Mouse (Mus musculus) hindbrain, embryonic 12.5 days (tissue): ENCODE data around the gene Lgr4. TPM values are rescaled to one million over a fixed set of nuclear protein-coding genes. Genes with fewer than 3 reads are reported as not detected.

Experiments used
- ATAC-seq: fragments of 200-750 bp; cut with Nextera tagmentation; 2 replicates; pipeline ENCODE4 v1.8.0; 2017; ENCODE audit warnings: moderate TSS enrichment; ENCODE audit not compliant: low FRiP score
- H3K27ac ChIP-seq: fragments of 300-500 bp; sonication (generic); 2 replicates; pipeline ENCODE4 v1.5.1; 2016; ENCODE audit warnings: mild to moderate bottlenecking
- H3K27me3 ChIP-seq: fragments of 300-500 bp; sonication (generic); 2 replicates; pipeline ENCODE4 v1.6.1; 2016; ENCODE audit warnings: mild to moderate bottlenecking
- H3K36me3 ChIP-seq: fragments of 300-500 bp; sonication (generic); 2 replicates; pipeline ENCODE4 v1.6.1; 2016; ENCODE audit warnings: mild to moderate bottlenecking
- H3K4me1 ChIP-seq: fragments of 300-500 bp; sonication (generic); 2 replicates; pipeline ENCODE4 v1.6.1; 2016
- H3K4me2 ChIP-seq: fragments of 300-500 bp; sonication (generic); replicated peaks from 2 replicates; pipeline ENCODE4 v1.6.1; 2016; ENCODE audit warnings: mild to moderate bottlenecking
- H3K4me3 ChIP-seq: fragments of 300-500 bp; sonication (generic); 2 replicates; pipeline ENCODE4 v1.5.1; 2016; ENCODE audit warnings: mild to moderate bottlenecking
- H3K9ac ChIP-seq: fragments of 300-500 bp; sonication (generic); 2 replicates; pipeline ENCODE4 v1.6.1; 2016; ENCODE audit warnings: mild to moderate bottlenecking, moderate library complexity
- H3K9me3 ChIP-seq: fragments of 300-500 bp; sonication (generic); replicated peaks from 2 replicates; pipeline ENCODE4 v1.6.1; 2016; ENCODE audit warnings: mild to moderate bottlenecking
- WGBS: fragments of 180-500 bp; shearing (Covaris S2); methylation state at CpG from one replicate; pipeline ENCODE4 v1.1.7; 2016; 5-methylcytosine and 5-hydroxymethylcytosine counted together
- polyA plus RNA-seq: library from polyadenylated mRNA; unstranded; fragments of >200 nt; fragmentation: Nextera tagmentation; extraction: Ambion mirVana; gene quantifications from 2 replicates; pipeline ENCODE4 v1.2.1, GENCODE M21; 2016

Lgr4 gene
- polyA plus RNA-seq, 1 experiment from 2014 or later = 17.4 TPM

GRCm38 (mm10) chr2:110063131-110063530 is 145.7 kb downstream of the Lgr4 start:
- 88% methylated on average over 1 of the region's 1 CpGs for WGBS

More at GRCm38 (mm10) chr2:110063131-110063530, 145.7 kb downstream of the Lgr4 start:
- H3K4me3 ChIP-seq = no peak overlapping the region
- no peak overlapping the region for H3K9ac ChIP-seq
- ATAC-seq = no peak
- no peak overlapping the region for H3K27ac ChIP-seq
- H3K36me3 ChIP-seq = no peaks in the 10 kb centered on the region
- no peak overlapping the region for H3K4me2 ChIP-seq
- H3K9me3 ChIP-seq = 0 out of 2 replicates have a peak, but pooled peaks cover 4% of the 10 kb centered on the region
- H3K27me3 ChIP-seq = no peaks in the 10 kb centered on the region
- no peaks in the 10 kb centered on the region; the same call in 1 of the 2 replicates for H3K4me1 ChIP-seq

Other genes starting within 250 kb of the Lgr4 start
- gene Bdnf, start 242.9 kb upstream of the Lgr4 start, polyA plus RNA-seq = 3.2 and 4.3 TPM in 2 replicates
- 160 and 177 TPM in 2 replicates for gene Lin7c, start 26.8 kb upstream of the Lgr4 start, polyA plus RNA-seq
- 47.5 and 51.8 TPM in 2 replicates for gene Ccdc34, start 100.2 kb downstream of the Lgr4 start, polyA plus RNA-seq